In the genomic region with DNA sequence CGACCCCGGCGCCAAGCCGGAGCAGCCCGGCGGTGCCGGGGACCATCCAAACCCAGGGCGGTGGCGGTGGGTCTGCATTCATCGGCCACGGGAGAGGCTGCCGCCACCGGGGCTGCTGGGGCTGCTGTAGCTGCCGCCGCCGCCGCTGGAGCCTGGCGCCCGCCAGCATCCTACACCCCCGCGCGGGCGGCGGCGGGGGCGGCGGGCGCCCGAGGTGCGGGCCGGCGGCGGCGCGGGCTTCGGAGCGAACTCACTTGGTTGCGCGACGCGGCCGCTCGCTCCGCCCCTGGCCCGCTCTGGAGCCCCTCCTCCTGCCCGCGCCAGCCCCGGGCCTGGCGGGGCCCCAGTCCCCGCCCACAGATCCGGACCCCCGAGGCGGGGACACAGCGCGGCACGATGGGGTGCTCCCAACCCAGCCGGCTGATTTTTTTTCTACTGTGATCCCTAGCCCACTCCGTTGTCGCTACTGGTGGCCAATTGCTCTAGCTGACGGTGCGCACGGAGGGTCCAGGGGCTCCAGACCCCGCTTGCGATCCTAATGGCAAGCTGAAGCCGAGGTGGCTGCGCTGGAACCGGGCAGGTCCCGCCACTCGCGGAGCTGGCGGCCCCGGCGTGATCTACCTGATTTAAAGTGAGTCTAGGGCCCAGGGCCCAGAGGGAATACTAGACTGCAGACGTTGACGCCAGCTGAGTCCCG, we compare ENCODE assay signal across 8 mouse cellular contexts. TPM values are rescaled to one million over a fixed set of nuclear protein-coding genes. Genes with fewer than 3 reads are reported as not detected.
A peak's percentile ranks its signal among the peaks of the same experiment; 100 is the strongest.
DNase-seq lines count a peak whose midpoint lies in the region; ATAC-seq and TF ChIP-seq lines count a peak whose summit lies in the region.

A gene (minus strand): TSS at position 246 of the 697 bp plus-strand sequence.

- intact Hi-C loops in left cerebral cortex, postnatal 25 days (cut with DNase I): loop anchor here (5.0 to 10.0 kb wide), 2 partner anchors 427 to 795 kb away; no protein-coding TSS in a partner anchor

- H3K9me3 ChIP-seq in forebrain, embryonic 12.5 days: no peaks in the 10 kb centered on the region
- no peaks in the 10 kb centered on the region for H3K9me3 ChIP-seq in neural tube, embryonic 12.5 days

- H3K27me3 ChIP-seq in forebrain, embryonic 12.5 days: peaks cover 54% of the 10 kb centered on the region
- H3K27me3 ChIP-seq in neural tube, embryonic 12.5 days (replicated peaks): peaks cover 11% of the 10 kb centered on the region; the same call in 1 of the 2 replicates
- H3K27me3 ChIP-seq in thymus, adult 2 months (ENCODE audit: control insufficient read depth, insufficient read depth, low read length): 0 out of 2 replicates have a peak, but pooled peaks cover 2% of the 10 kb centered on the region

- peak within 1 kb of the TSS; percentile 68 for H3K9ac ChIP-seq in forebrain, embryonic 12.5 days
- peak within 1 kb of the TSS; percentile 73 for H3K9ac ChIP-seq in neural tube, embryonic 12.5 days

- ATAC-seq in forebrain, embryonic 12.5 days (ENCODE audit: low FRiP score): peak; percentile 89
- ATAC-seq in neural tube, embryonic 12.5 days (ENCODE audit: low FRiP score, low read depth): peak; percentile 83
- ATAC-seq in inflammation-experienced regulatory T-cells, adult 6 months: no peak

- no peaks in the 10 kb centered on the region for H3K36me3 ChIP-seq in forebrain, embryonic 12.5 days (replicated peaks)
- H3K36me3 ChIP-seq in neural tube, embryonic 12.5 days: no peaks in the 10 kb centered on the region
- H3K36me3 ChIP-seq in thymus, adult 2 months (ENCODE audit: control insufficient read depth, insufficient read depth, low read length): no peaks in the 10 kb centered on the region

- TF ChIP-seq POLR2A in thymus, adult 2 months (IDR thresholded peaks at IDR 0.05; ENCODE audit: control insufficient read depth, extremely low read depth, insufficient read depth, low read length, poor library complexity): no peak

- no peak for TF ChIP-seq CTCF in thymus, adult 2 months (IDR thresholded peaks at IDR 0.05; ENCODE audit: borderline replicate concordance, control insufficient read depth, extremely low read depth, insufficient read depth, low read length, poor library complexity)

- H3K4me2 ChIP-seq in forebrain, embryonic 12.5 days: peak within 1 kb of the TSS; percentile 100
- H3K4me2 ChIP-seq in neural tube, embryonic 12.5 days (replicated peaks): peak within 1 kb of the TSS; percentile 99

- DNase-seq in kidney, postnatal 4 days: peak; percentile 10 to 32
- no peak for DNase-seq in kidney, adult 8-10 months
- peak; percentile 12 to 52 for DNase-seq in cerebellum, adult 18-20 months
- peak in 1 of 2 experiments; percentile 24 for DNase-seq in left cerebral cortex, postnatal 25 days (ENCODE audit: low spot score in 2 of 2)
- DNase-seq in thymus, adult 2 months: no peak

- H3K4me1 ChIP-seq in forebrain, embryonic 12.5 days: no peaks in the 10 kb centered on the region
- peaks cover 14% of the 10 kb centered on the region for H3K4me1 ChIP-seq in neural tube, embryonic 12.5 days
- H3K4me1 ChIP-seq in thymus, adult 2 months (replicated peaks; ENCODE audit: control insufficient read depth, insufficient read depth, low read length): no peaks in the 10 kb centered on the region

- under 1% methylated on average over 64 of the region's 76 CpGs for WGBS in forebrain, embryonic 12.5 days
- WGBS in neural tube, embryonic 12.5 days: under 1% methylated on average over 66 of the region's 76 CpGs
- whole genome bisulfite sequencing in thymus, adult 2 months: 3% methylated on average over 76 of the region's 76 CpGs

- peak within 1 kb of the TSS; percentile 69 for H3K4me3 ChIP-seq in forebrain, embryonic 12.5 days (replicated peaks)
- peak within 1 kb of the TSS; percentile 69 for H3K4me3 ChIP-seq in neural tube, embryonic 12.5 days
- H3K4me3 ChIP-seq in thymus, adult 2 months (ENCODE audit: control insufficient read depth, insufficient read depth, low read length): no peak within 1 kb of the TSS

- no peak within 1 kb of the TSS for H3K27ac ChIP-seq in forebrain, embryonic 12.5 days
- no peak within 1 kb of the TSS for H3K27ac ChIP-seq in neural tube, embryonic 12.5 days
- H3K27ac ChIP-seq in thymus, adult 2 months (ENCODE audit: control insufficient read depth, insufficient read depth, low read length): no peak within 1 kb of the TSS

RNA-seq across cellular contexts. Expression of the gene that starts here (rescaled TPM):
- polyA plus RNA-seq in forebrain, embryonic 12.5 days (2016; fragmentation: Nextera tagmentation; extraction: Ambion mirVana): 2.4 and 3.8 TPM in 2 replicates
- 10 to 100 TPM; 12.2 to 15.7 TPM for total RNA-seq in left cerebral cortex, postnatal 25 days (2021)
- 13.5 and 14.1 TPM in 2 replicates for polyA plus RNA-seq in neural tube, embryonic 12.5 days (2016; fragmentation: Nextera tagmentation; extraction: Ambion mirVana)
- polyA plus RNA-seq in inflammation-experienced regulatory T-cells, adult 6 months (2017; shearing (Covaris generic)): not detected
- polyA plus RNA-seq in thymus, adult 2 months (2012; rRNA removed): 0.80 and 0.85 TPM in 2 replicates

Comparison
In these comparisons a context has a peak if more than half of its experiments do, and no peak if none do; other contexts are left out.
1. DNase-seq: peak in kidney, postnatal 4 days (2 of 2) and cerebellum, adult 18-20 months (2 of 2); none in kidney, adult 8-10 months (0 of 2) and thymus, adult 2 months (single experiment).